Mouse (Mus musculus) forelimb bud, embryonic 11.5 days (tissue): ENCODE results near the gene Hfe.
A peak's percentile ranks its signal among the peaks of the same experiment; 100 is the strongest.

Source experiments
- DNase-seq: peaks from one replicate; pipeline ENCODE4 v3.0.0-alpha.2; 2012; ENCODE audit warnings: low read depth, low spot score

Gene Hfe

GRCm38 (mm10) chr13:23685966-23686365 is 24.7 kb downstream of the Hfe start:
- no peak for DNase-seq

- DNase-seq: peak; percentile 48
These were observed 25.4 kb downstream of the Hfe start for GRCm38 (mm10) chr13:23685121-23685861.

- peak; percentile 90 for DNase-seq
These were observed 26.2 kb downstream of the Hfe start for GRCm38 (mm10) chr13:23684295-23684945.

- DNase-seq: peak; percentile 97
These were observed 26.8 kb downstream of the Hfe start, which contains the start of the genes Hist1h2ac and Hist1h2bc for GRCm38 (mm10) chr13:23683755-23684281. Gene Hist1h2ac (minus strand): TSS chr13:23683948. Gene Hist1h2bc (plus strand): TSS chr13:23684199.

- DNase-seq: peak; percentile 43
These were observed 27.5 kb downstream of the Hfe start for GRCm38 (mm10) chr13:23682947-23683754.

- no peak for DNase-seq
These were observed 28.1 kb downstream of the Hfe start for GRCm38 (mm10) chr13:23682623-23682946.

GRCm38 (mm10) chr13:23681990-23682582 is 28.6 kb downstream of the Hfe start:
- DNase-seq: no peak

GRCm38 (mm10) chr13:23662536-23662935 is 48.1 kb downstream of the Hfe start:
- DNase-seq: no peak

GRCm38 (mm10) chr13:23659636-23660366 is 50.9 kb downstream of the Hfe start:
- DNase-seq: no peak
